Mouse (Mus musculus) liver, embryonic 14.5 days (tissue): ENCODE results near the gene Ccl4. TPM values are rescaled to one million over a fixed set of nuclear protein-coding genes. Genes with fewer than 3 reads are reported as not detected.

Experiments
- ATAC-seq: fragments of 200-750 bp; cut with Nextera tagmentation; 2 replicates; pipeline ENCODE4 v1.8.0; 2017; ENCODE audit warnings: moderate number of reproducible peaks, mild to moderate bottlenecking, moderate library complexity; ENCODE audit not compliant: insufficient read depth
- DNase-seq, 3 experiments: peaks; one replicate each; pipeline ENCODE4 v3.0.0-alpha.2; 2012 to 2013; ENCODE audit warnings: low read depth in 3 of 3, low spot score in 3 of 3
- H3K27ac ChIP-seq: fragments of 300-500 bp; sonication (generic); 2 replicates; pipeline ENCODE4 v1.5.1; 2014; ENCODE audit warnings: moderate library complexity, mild to moderate bottlenecking, control low read depth, inconsistent platforms
- H3K27me3 ChIP-seq: fragments of 300-500 bp; sonication (generic); 2 replicates; pipeline ENCODE4 v1.6.1; 2014; ENCODE audit warnings: mild to moderate bottlenecking, low read length, moderate library complexity; ENCODE audit not compliant: control insufficient read depth, insufficient read depth
- H3K36me3 ChIP-seq: fragments of 300-500 bp; sonication (generic); replicated peaks from 2 replicates; pipeline ENCODE4 v1.6.1; 2014; ENCODE audit warnings: low read depth; ENCODE audit not compliant: control insufficient read depth, insufficient read depth
- H3K4me1 ChIP-seq, 2 experiments: fragments of 200-500 bp in 1 of 2; fragments of 300-500 bp in 1 of 2; sonication (generic) in 1 of 2; replicated peaks; 2 replicates each; pipeline ENCODE4 v1.6.1; 2012 to 2014; ENCODE audit warnings: antibody characterized with exemption in 1 of 2, inconsistent platforms in 1 of 2, low read length in 1 of 2; ENCODE audit not compliant: control insufficient read depth in 2 of 2, insufficient read depth in 2 of 2
- H3K4me2 ChIP-seq: fragments of 300-500 bp; sonication (generic); 2 replicates; pipeline ENCODE4 v1.6.1; 2014; ENCODE audit warnings: low read depth, mild to moderate bottlenecking, control low read depth, moderate library complexity
- H3K4me3 ChIP-seq, 2 experiments: fragments of 200-500 bp in 1 of 2; fragments of 300-500 bp in 1 of 2; sonication (generic) in 1 of 2; 2 replicates each; pipeline ENCODE4 v1.5.1; 2012 to 2014; ENCODE audit warnings: low read depth in 2 of 2, low read length in 2 of 2, mild to moderate bottlenecking in 2 of 2, control low read depth in 1 of 2, inconsistent platforms in 1 of 2, moderate library complexity in 1 of 2; ENCODE audit not compliant: insufficient read depth in 1 of 2
- H3K9ac ChIP-seq: fragments of 300-500 bp; sonication (generic); replicated peaks from 2 replicates; pipeline ENCODE4 v1.6.1; 2014; ENCODE audit warnings: mild to moderate bottlenecking, control low read depth, moderate library complexity
- H3K9me3 ChIP-seq: fragments of 300-500 bp; sonication (generic); 2 replicates; pipeline ENCODE4 v1.6.1; 2016; ENCODE audit warnings: low read length, mixed read lengths; ENCODE audit not compliant: control insufficient read depth
- CTCF ChIP-seq: IDR thresholded peaks from 2 replicates; pipeline ENCODE4 v1.5.1; 2016; ENCODE audit warnings: antibody characterized with exemption, low read depth, control low read depth
- EP300 ChIP-seq: IDR thresholded peaks from 2 replicates; pipeline ENCODE4 v1.6.1; 2016; ENCODE audit warnings: antibody characterized with exemption, low read depth
- WGBS: fragments of 180-500 bp; shearing (Covaris S2); extraction: QIAGEN DNeasy Blood & Tissue Kit; methylation state at CpG from one replicate; pipeline ENCODE4 v1.1.7; 2014; ENCODE audit not compliant: insufficient replicate concordance; 5-methylcytosine and 5-hydroxymethylcytosine counted together
- polyA plus RNA-seq, 2 experiments: library from polyadenylated mRNA; depleted of rRNA in 1 of 2; stranded (reverse) in 1 of 2; unstranded in 1 of 2; fragments of >200 nt; fragmentation: Nextera tagmentation in 1 of 2; extraction: Ambion mirVana in 1 of 2; gene quantifications; 2 replicates each; pipeline versions ENCODE4 v1.2.1 to v1.2.3; 2012 to 2014

Gene Ccl4
- polyA plus RNA-seq, 2 experiments: 0.45 to 0.84 TPM

DNA sequence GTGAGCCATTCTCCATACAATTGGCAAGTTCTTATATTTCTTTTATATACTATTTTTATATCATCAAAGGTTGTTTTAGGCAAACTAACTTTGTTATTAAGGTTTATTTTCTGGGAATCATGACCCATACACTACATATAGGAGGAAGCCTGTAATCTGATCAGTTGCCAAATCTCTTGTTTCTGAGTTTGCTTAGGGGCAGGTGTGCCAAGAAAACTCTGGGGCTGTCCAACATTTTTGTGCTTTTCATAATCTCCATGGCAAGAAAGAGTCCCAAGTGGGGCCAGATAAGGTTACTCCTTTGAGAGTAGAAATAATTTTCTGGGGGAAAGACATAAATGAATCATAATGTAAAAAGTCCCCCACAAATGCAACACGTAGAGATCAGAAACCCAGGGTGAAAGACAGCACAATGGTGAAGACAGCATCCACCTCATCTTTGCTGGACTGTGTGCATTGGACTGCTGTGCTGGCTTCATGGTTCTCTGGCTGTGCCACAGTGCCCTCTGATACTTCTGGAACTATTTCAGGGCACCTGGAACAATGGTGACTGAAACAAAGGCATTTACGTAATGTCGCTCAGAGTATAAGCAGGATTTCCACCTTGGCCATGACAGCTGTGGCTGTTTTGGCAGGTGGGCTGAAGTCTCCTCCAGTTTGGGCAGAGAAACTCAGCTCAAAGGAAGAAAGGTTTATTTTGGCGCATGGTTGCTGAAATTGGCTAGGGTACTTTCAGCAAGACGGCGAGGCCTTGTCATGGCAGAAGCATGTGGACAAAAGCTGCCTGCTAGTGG lies 15.8 kb upstream of the Ccl4 start:
- H3K27ac ChIP-seq: no peak overlapping the region
- no peak for DNase-seq
- H3K36me3 ChIP-seq: no peaks in the 10 kb centered on the region
- no peaks in the 10 kb centered on the region for H3K9me3 ChIP-seq
- H3K4me3 ChIP-seq: no peak overlapping the region
- H3K27me3 ChIP-seq: no peaks in the 10 kb centered on the region
- no peaks in the 10 kb centered on the region for H3K4me1 ChIP-seq
- TF ChIP-seq CTCF (no peak), EP300 (no peak)
- ATAC-seq: no peak
- H3K9ac ChIP-seq: no peak overlapping the region
- WGBS: 84% methylated on average over 6 of the region's 6 CpGs
- H3K4me2 ChIP-seq: no peak overlapping the region

DNA sequence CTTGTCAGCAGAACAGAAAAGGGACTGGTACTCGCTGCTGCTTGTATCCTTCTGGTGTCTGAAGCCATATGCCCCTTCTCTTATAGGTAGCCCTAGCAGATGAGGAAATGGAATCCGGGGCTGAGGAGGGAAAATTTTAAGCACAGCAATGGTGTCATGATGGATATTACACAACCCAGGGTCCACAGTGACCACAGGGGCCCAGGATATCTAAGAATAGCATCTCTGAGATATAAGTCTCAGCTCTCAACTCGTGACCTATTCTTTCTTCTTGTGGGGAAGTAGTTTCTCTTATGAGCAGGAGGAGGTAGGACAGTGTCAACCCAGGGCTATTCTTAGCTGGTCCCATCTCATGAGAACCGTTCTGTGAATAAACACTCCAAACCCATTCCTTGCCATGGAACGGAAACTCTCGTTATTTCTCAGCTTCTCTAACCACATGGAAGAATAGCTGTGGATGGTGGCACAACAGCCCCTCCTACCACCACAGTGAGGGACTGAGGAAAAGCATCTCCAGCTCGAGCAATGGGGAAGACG lies 13.0 kb upstream of the Ccl4 start, which contains the start of gene Ccl3:
Ccl3 (minus strand) TSS at position 51 of the 537 bp plus-strand sequence.
- Histone ChIP-seq H3K4me3 (no peak within 1 kb of the TSS), H3K27ac (no peak within 1 kb of the TSS), H3K4me1 (no peaks in the 10 kb centered on the region), H3K9ac (no peak within 1 kb of the TSS), H3K27me3 (no peaks in the 10 kb centered on the region), H3K9me3 (no peaks in the 10 kb centered on the region), H3K36me3 (no peaks in the 10 kb centered on the region), H3K4me2 (no peak within 1 kb of the TSS)
- ATAC-seq (no peak), DNase-seq (no peak)
- TF ChIP-seq CTCF (no peak), EP300 (no peak)
- 28% methylated on average over 8 of the region's 8 CpGs for WGBS

GRCm38 (mm10) chr11:83654606-83655005 lies 7.8 kb upstream of the Ccl4 start:
- H3K9me3 ChIP-seq: no peaks in the 10 kb centered on the region
- DNase-seq: no peak
- WGBS: 71% methylated on average over 8 of the region's 8 CpGs
- no peaks in the 10 kb centered on the region for H3K27me3 ChIP-seq
- TF ChIP-seq EP300 (no peak), CTCF (no peak)
- ATAC-seq: no peak
- H3K27ac ChIP-seq: no peak overlapping the region
- no peak overlapping the region for H3K9ac ChIP-seq
- no peaks in the 10 kb centered on the region for H3K36me3 ChIP-seq
- H3K4me1 ChIP-seq: no peaks in the 10 kb centered on the region
- H3K4me2 ChIP-seq: no peak overlapping the region
- H3K4me3 ChIP-seq: no peak overlapping the region

GRCm38 (mm10) chr11:83657508-83657907 lies 4.9 kb upstream of the Ccl4 start:
- H3K9ac ChIP-seq: no peak overlapping the region
- H3K36me3 ChIP-seq: no peaks in the 10 kb centered on the region
- H3K9me3 ChIP-seq: no peaks in the 10 kb centered on the region
- H3K27ac ChIP-seq: no peak overlapping the region
- DNase-seq: no peak
- no peak for TF ChIP-seq EP300
- TF ChIP-seq CTCF: no peak
- H3K4me1 ChIP-seq: no peaks in the 10 kb centered on the region
- 58% methylated on average over 3 of the region's 3 CpGs for WGBS
- no peak overlapping the region for H3K4me2 ChIP-seq
- no peaks in the 10 kb centered on the region for H3K27me3 ChIP-seq
- H3K4me3 ChIP-seq: no peak overlapping the region
- no peak for ATAC-seq

GRCm38 (mm10) chr11:83658797-83659196 lies 3.6 kb upstream of the Ccl4 start:
- no peaks in the 10 kb centered on the region for H3K27me3 ChIP-seq
- 23% methylated on average over 6 of the region's 6 CpGs for WGBS
- H3K9me3 ChIP-seq: no peaks in the 10 kb centered on the region
- TF ChIP-seq EP300 (no peak), CTCF (no peak)
- H3K9ac ChIP-seq: no peak overlapping the region
- no peak overlapping the region for H3K4me3 ChIP-seq
- H3K27ac ChIP-seq: no peak overlapping the region
- no peaks in the 10 kb centered on the region for H3K36me3 ChIP-seq
- H3K4me1 ChIP-seq: no peaks in the 10 kb centered on the region; a peak in 1 of 4 replicates
- H3K4me2 ChIP-seq: no peak overlapping the region
- no peak for DNase-seq
- no peak for ATAC-seq
